11 mouse cellular contexts compared by ENCODE assay signal in the genomic region with DNA sequence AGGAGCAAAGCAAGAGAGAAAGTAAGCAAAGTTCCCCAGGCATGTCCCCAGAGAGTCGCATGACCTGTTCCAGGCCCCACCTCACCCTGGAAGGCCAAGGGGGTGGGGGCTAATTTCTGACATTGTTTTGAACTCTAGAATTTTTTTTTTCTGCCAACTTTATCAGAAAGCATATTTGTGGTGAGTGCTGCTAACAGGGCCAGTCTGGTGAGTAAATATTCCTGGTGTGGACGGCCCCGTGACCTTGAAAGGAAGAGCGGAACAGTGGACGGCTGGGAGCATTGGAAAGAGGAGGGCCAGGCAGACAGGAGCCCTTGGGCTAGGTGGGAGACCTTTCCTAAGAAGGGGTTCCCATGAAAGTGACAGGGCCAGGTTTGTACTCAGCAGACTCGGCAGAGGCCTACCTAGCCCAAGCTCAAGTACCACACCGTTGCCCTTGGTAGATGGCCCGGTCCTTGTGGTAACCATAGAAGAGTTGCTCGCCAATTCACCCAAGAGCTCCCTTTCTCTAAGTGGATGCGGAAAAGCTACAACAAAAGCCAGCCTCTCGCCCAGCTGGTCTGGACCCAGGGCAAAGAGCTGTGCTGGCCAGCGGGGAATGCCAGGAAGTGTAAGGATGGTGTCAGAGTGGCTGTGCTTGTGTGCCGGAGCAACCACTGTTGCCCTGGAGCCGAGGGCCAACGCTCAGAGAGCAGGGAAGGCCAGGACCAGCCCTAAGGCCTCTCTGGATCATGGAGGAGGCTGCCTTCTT.
DNase-seq lines count a peak whose midpoint lies in the region; ATAC-seq and TF ChIP-seq lines count a peak whose summit lies in the region.
"Had no signal": no experiment of that assay in that cellular context is flagged by ENCODE, and none has a peak within 500 bp of the region (broad histone marks: within the 10 kb centered on the region; RNA-seq: fewer than 3 reads in every experiment).

No protein-coding gene starts in this region.

- no peaks in the 10 kb centered on the region; the same call in 1 of the 2 replicates for H3K4me1 ChIP-seq in lung, embryonic 14.5 days (ENCODE audit: insufficient read depth)
- H3K4me1 ChIP-seq in stomach, embryonic 16.5 days (ENCODE audit: control insufficient read depth, insufficient read depth, low read length): peaks cover 41% of the 10 kb centered on the region
- H3K4me1 ChIP-seq in midbrain, embryonic 15.5 days: peaks cover 22% of the 10 kb centered on the region

- peak overlapping the region; percentile 59 for H3K27ac ChIP-seq in gastrocnemius, adult 2 months
- H3K27ac ChIP-seq in lung, embryonic 14.5 days (ENCODE audit: low read depth): peak overlapping the region; percentile 27; the same call in 1 of the 2 replicates
- H3K27ac ChIP-seq in stomach, embryonic 16.5 days (ENCODE audit: low read length): peak overlapping the region; percentile 79
- H3K27ac ChIP-seq in midbrain, embryonic 15.5 days: no peak overlapping the region
- H3K27ac ChIP-seq: layer of hippocampus, adult 2 months; liver, embryonic 14.5 days had no signal

- DNase-seq in gastrocnemius, adult 2 months: no peak
- DNase-seq in gastrocnemius, adult 18-20 months (ENCODE audit: low spot score): no peak
- no peak for DNase-seq in lung, embryonic 14.5 days
- DNase-seq in lung, postnatal 14 days: no peak
- DNase-seq in kidney, postnatal 36 days: peak; percentile 57 to 59
- no peak for DNase-seq in cerebellum, adult 11 months
- DNase-seq: right cerebral cortex, adult 18-20 months had no signal

- H3K9me3 ChIP-seq in lung, embryonic 14.5 days (ENCODE audit: low read depth, low read length): no peaks in the 10 kb centered on the region
- no peaks in the 10 kb centered on the region for H3K9me3 ChIP-seq in stomach, embryonic 16.5 days (replicated peaks; ENCODE audit: control insufficient read depth, low read length)
- H3K9me3 ChIP-seq in midbrain, embryonic 15.5 days: no peaks in the 10 kb centered on the region

- no peak overlapping the region for H3K9ac ChIP-seq in lung, embryonic 14.5 days
- H3K9ac ChIP-seq in stomach, embryonic 16.5 days (ENCODE audit: low read length): peak overlapping the region; percentile 23
- no peak overlapping the region for H3K9ac ChIP-seq in midbrain, embryonic 15.5 days
- H3K9ac ChIP-seq: liver, embryonic 14.5 days had no signal

- no peak for TF ChIP-seq CTCF in gastrocnemius, adult 2 months (IDR thresholded peaks at IDR 0.05)
- TF ChIP-seq CTCF in lung, embryonic 14.5 days (IDR thresholded peaks at IDR 0.05; ENCODE audit: low read depth): no peak

- no peaks in the 10 kb centered on the region for H3K27me3 ChIP-seq in lung, embryonic 14.5 days (ENCODE audit: insufficient read depth, low read length)
- no peaks in the 10 kb centered on the region for H3K27me3 ChIP-seq in stomach, embryonic 16.5 days (ENCODE audit: control insufficient read depth, insufficient read depth, low read length)
- H3K27me3 ChIP-seq in midbrain, embryonic 15.5 days (replicated peaks): peaks cover 31% of the 10 kb centered on the region; the same call in 1 of the 2 replicates

- H3K4me3 ChIP-seq in gastrocnemius, adult 2 months: no peak overlapping the region
- H3K4me3 ChIP-seq in lung, embryonic 14.5 days (ENCODE audit: low read depth, low read length): no peak overlapping the region
- H3K4me3 ChIP-seq in stomach, embryonic 16.5 days (replicated peaks; ENCODE audit: low read length): no peak overlapping the region
- no peak overlapping the region for H3K4me3 ChIP-seq in midbrain, embryonic 15.5 days
- H3K4me3 ChIP-seq: layer of hippocampus, adult 2 months had no signal

- no peak for ATAC-seq in lung, embryonic 14.5 days (ENCODE audit: insufficient read depth)
- peak; percentile 65 for ATAC-seq in stomach, embryonic 16.5 days (ENCODE audit: insufficient read depth, low FRiP score)
- ATAC-seq in midbrain, embryonic 15.5 days (replicated peaks): no peak

- no peak overlapping the region for H3K4me2 ChIP-seq in lung, embryonic 14.5 days
- no peak overlapping the region for H3K4me2 ChIP-seq in stomach, embryonic 16.5 days (ENCODE audit: low read depth, low read length)
- H3K4me2 ChIP-seq in midbrain, embryonic 15.5 days: no peak overlapping the region

- intact Hi-C loops in gastrocnemius, adult 2 months (cut with DNase I): no loop called here

- no peaks in the 10 kb centered on the region for H3K36me3 ChIP-seq in lung, embryonic 14.5 days (ENCODE audit: insufficient read depth)
- no peaks in the 10 kb centered on the region for H3K36me3 ChIP-seq in stomach, embryonic 16.5 days (ENCODE audit: control insufficient read depth, insufficient read depth, low read length)
- no peaks in the 10 kb centered on the region for H3K36me3 ChIP-seq in midbrain, embryonic 15.5 days (replicated peaks)

- 68% methylated on average over 15 of the region's 15 CpGs for WGBS in lung, embryonic 14.5 days
- 73% methylated on average over 15 of the region's 15 CpGs for WGBS in stomach, embryonic 16.5 days
- 80% methylated on average over 15 of the region's 15 CpGs for WGBS in midbrain, embryonic 15.5 days

Comparison
In these comparisons a context has a peak if more than half of its experiments do, and no peak if none do; other contexts are left out.
1. DNase-seq: peak in kidney, postnatal 36 days (2 of 2); none in gastrocnemius, adult 2 months (single experiment), gastrocnemius, adult 18-20 months (single experiment), lung, embryonic 14.5 days (single experiment), lung, postnatal 14 days (single experiment) and cerebellum, adult 11 months (single experiment).